35 mouse cellular contexts compared by ENCODE assay signal in genomic region chr3:68092108-68092507, GRCm38 (mm10).
"Had no signal": no experiment of that assay in that cellular context is flagged by ENCODE, and none has a peak within 500 bp of the region (broad histone marks: within the 10 kb centered on the region; RNA-seq: fewer than 3 reads in every experiment).

No protein-coding gene starts in this region.

- H3K9me3 ChIP-seq: heart, embryonic 10.5 days; heart, embryonic 12.5 days; heart, embryonic 13.5 days; heart, embryonic 15.5 days; hindbrain, embryonic 10.5 days; hindbrain, embryonic 12.5 days; hindbrain, embryonic 13.5 days; hindbrain, embryonic 15.5 days; intestine, embryonic 15.5 days; kidney, embryonic 15.5 days had no signal

- H3K4me2 ChIP-seq: heart, embryonic 11.5 days; heart, embryonic 12.5 days; heart, embryonic 13.5 days; heart, embryonic 15.5 days; hindbrain, embryonic 12.5 days; hindbrain, embryonic 13.5 days; hindbrain, embryonic 14.5 days; hindbrain, embryonic 15.5 days; intestine, embryonic 15.5 days; kidney, embryonic 15.5 days had no signal

- H3K36me3 ChIP-seq: heart, embryonic 10.5 days; heart, embryonic 12.5 days; heart, embryonic 13.5 days; heart, embryonic 15.5 days; hindbrain, embryonic 10.5 days; hindbrain, embryonic 12.5 days; hindbrain, embryonic 13.5 days; hindbrain, embryonic 15.5 days; intestine, embryonic 15.5 days; kidney, embryonic 15.5 days had no signal

- H3K9ac ChIP-seq: heart, embryonic 12.5 days; heart, embryonic 13.5 days; heart, embryonic 15.5 days; hindbrain, embryonic 12.5 days; hindbrain, embryonic 13.5 days; hindbrain, embryonic 14.5 days; hindbrain, embryonic 15.5 days; intestine, embryonic 15.5 days; kidney, embryonic 15.5 days had no signal

- H3K27me3 ChIP-seq: heart, embryonic 12.5 days; heart, embryonic 13.5 days; heart, embryonic 15.5 days; hindbrain, embryonic 12.5 days; hindbrain, embryonic 13.5 days; hindbrain, embryonic 15.5 days; intestine, embryonic 15.5 days; kidney, embryonic 15.5 days had no signal

- H3K4me1 ChIP-seq: heart, embryonic 10.5 days; heart, embryonic 12.5 days; heart, embryonic 13.5 days; heart, embryonic 15.5 days; hindbrain, embryonic 10.5 days; hindbrain, embryonic 12.5 days; hindbrain, embryonic 15.5 days; intestine, embryonic 15.5 days; kidney, embryonic 15.5 days had no signal

- H3K27ac ChIP-seq: heart, adult 2 months; heart, embryonic 10.5 days; heart, embryonic 13.5 days; heart, embryonic 15.5 days; hindbrain, embryonic 10.5 days; hindbrain, embryonic 12.5 days; hindbrain, embryonic 13.5 days; hindbrain, embryonic 14.5 days; hindbrain, embryonic 15.5 days; hindbrain, postnatal 0 days; intestine, embryonic 15.5 days; kidney, embryonic 15.5 days; kidney, postnatal 0 days; layer of hippocampus, adult 2 months had no signal

- H3K4me3 ChIP-seq: heart, adult 2 months; heart, embryonic 10.5 days; heart, embryonic 12.5 days; heart, embryonic 13.5 days; heart, embryonic 15.5 days; hindbrain, embryonic 10.5 days; hindbrain, embryonic 12.5 days; hindbrain, embryonic 13.5 days; hindbrain, embryonic 15.5 days; intestine, embryonic 15.5 days; kidney, embryonic 15.5 days; layer of hippocampus, adult 2 months had no signal

- DNase-seq: heart, adult 2 months; heart, postnatal 10 days; heart, postnatal 14 days; heart, postnatal 36 days; heart, postnatal 4 days; kidney, adult 11 months; kidney, adult 18-20 months; kidney, adult 2 months; kidney, adult 8-10 months; kidney, adult 9 months; kidney, postnatal 10 days; kidney, postnatal 14 days; kidney, postnatal 25 days; kidney, postnatal 36 days; kidney, postnatal 4 days; layer of hippocampus, adult 9-11 months had no signal

- ATAC-seq: hindbrain, embryonic 16.5 days; hindbrain, postnatal 0 days; inflammation-experienced regulatory T-cells, adult 6 months; intestine, embryonic 15.5 days; intestine, embryonic 16.5 days; intestine, postnatal 0 days had no signal
